Mouse (Mus musculus) midbrain, postnatal 0 days (tissue): ENCODE results near the gene Tiam1. TPM values are rescaled to one million over a fixed set of nuclear protein-coding genes. Genes with fewer than 3 reads are reported as not detected.
A peak's percentile ranks its signal among the peaks of the same experiment; 100 is the strongest.

Source experiments
- ATAC-seq: fragments of 200-750 bp; cut with Nextera tagmentation; 2 replicates; pipeline ENCODE4 v1.8.0; 2017; ENCODE audit warnings: moderate number of reproducible peaks, mild to moderate bottlenecking, moderate TSS enrichment, moderate library complexity; ENCODE audit not compliant: low FRiP score
- DNase-seq: peaks from one replicate; pipeline ENCODE4 v3.0.0-alpha.2; 2015; ENCODE audit warnings: low spot score
- H3K27ac ChIP-seq: fragments of 300-500 bp; sonication (generic); 2 replicates; pipeline ENCODE4 v1.5.1; 2014; ENCODE audit warnings: low read depth, mild to moderate bottlenecking, low read length, mixed read lengths
- H3K27me3 ChIP-seq: fragments of 300-500 bp; sonication (generic); 2 replicates; pipeline ENCODE4 v1.6.1; 2014; ENCODE audit warnings: low read length, control low read depth, mixed read lengths; ENCODE audit not compliant: insufficient read depth
- H3K36me3 ChIP-seq: fragments of 300-500 bp; sonication (generic); 2 replicates; pipeline ENCODE4 v1.6.1; 2014; ENCODE audit warnings: low read length, control low read depth, mixed read lengths; ENCODE audit not compliant: insufficient read depth
- H3K4me1 ChIP-seq: fragments of 300-500 bp; sonication (generic); 2 replicates; pipeline ENCODE4 v1.6.1; 2014; ENCODE audit warnings: mild to moderate bottlenecking, control low read depth, antibody characterized with exemption, low read length, mixed read lengths; ENCODE audit not compliant: insufficient read depth
- H3K4me2 ChIP-seq: fragments of 300-500 bp; sonication (generic); 2 replicates; pipeline ENCODE4 v1.6.1; 2014; ENCODE audit warnings: low read depth, mild to moderate bottlenecking, low read length, mixed read lengths; ENCODE audit not compliant: poor library complexity, severe bottlenecking
- H3K4me3 ChIP-seq: fragments of 300-500 bp; sonication (generic); 2 replicates; pipeline ENCODE4 v1.5.1; 2014; ENCODE audit warnings: low read depth, mild to moderate bottlenecking, low read length, moderate library complexity
- H3K9ac ChIP-seq: fragments of 300-500 bp; sonication (generic); replicated peaks from 2 replicates; pipeline ENCODE4 v1.6.1; 2014; ENCODE audit warnings: mild to moderate bottlenecking, low read length, moderate library complexity, mixed read lengths; ENCODE audit not compliant: poor library complexity, severe bottlenecking
- H3K9me3 ChIP-seq: fragments of 300-500 bp; sonication (generic); 2 replicates; pipeline ENCODE4 v1.6.1; 2016; ENCODE audit warnings: low read length, control low read depth
- CTCF ChIP-seq: IDR thresholded peaks from 2 replicates; pipeline ENCODE4 v1.5.1; 2016; ENCODE audit warnings: antibody characterized with exemption, mild to moderate bottlenecking
- WGBS: fragments of 180-500 bp; shearing (Covaris S2); extraction: QIAGEN DNeasy Blood & Tissue Kit; methylation state at CpG from one replicate; pipeline ENCODE4 v1.1.7; 2014; 5-methylcytosine and 5-hydroxymethylcytosine counted together
- polyA plus RNA-seq: library from polyadenylated mRNA; unstranded; fragments of >200 nt; fragmentation: Nextera tagmentation; extraction: Ambion mirVana; gene quantifications from 2 replicates; pipeline ENCODE4 v1.2.1, GENCODE M21; 2015
- total RNA-seq: library from RNA; depleted of rRNA; stranded (reverse); fragments of >200 nt; gene quantifications from 2 replicates; pipeline ENCODE4 v1.2.3, GENCODE M21; 2014

Gene Tiam1
- total and polyA plus RNA-seq, 2 experiments from 2014 or later = 17.6 to 26.9 TPM

- no peak for TF ChIP-seq CTCF
- 41% methylated on average over 26 of the region's 26 CpGs for WGBS
- no peaks in the 10 kb centered on the region for H3K27me3 ChIP-seq
- ATAC-seq (no peak), DNase-seq (no peak)
- H3K9ac ChIP-seq = 0 out of 2 replicates have a peak overlapping the region, but pooled peaks have one; percentile 19
- no peaks in the 10 kb centered on the region for H3K9me3 ChIP-seq
- H3K4me3 ChIP-seq = 0 out of 2 replicates have a peak overlapping the region, but pooled peaks have one; percentile 3
- peaks cover 6% of the 10 kb centered on the region; the same call in 1 of the 2 replicates for H3K4me1 ChIP-seq
- no peaks in the 10 kb centered on the region for H3K36me3 ChIP-seq
- no peak overlapping the region for H3K27ac ChIP-seq
- H3K4me2 ChIP-seq = peak overlapping the region; percentile 30
Observed at GRCm38 (mm10) chr16:89909393-89910068, 234.0 kb downstream of the Tiam1 start.

GRCm38 (mm10) chr16:89907651-89908050 lies 235.9 kb downstream of the Tiam1 start:
- Histone ChIP-seq H3K4me1 (no peaks in the 10 kb centered on the region), H3K36me3 (no peaks in the 10 kb centered on the region), H3K9ac (no peak overlapping the region), H3K4me3 (no peak overlapping the region), H3K27ac (no peak overlapping the region), H3K4me2 (no peak overlapping the region), H3K27me3 (no peaks in the 10 kb centered on the region), H3K9me3 (no peaks in the 10 kb centered on the region)
- WGBS = 50% methylated on average over 9 of the region's 9 CpGs
- TF ChIP-seq CTCF = no peak
- DNase-seq = no peak
- no peak for ATAC-seq

GRCm38 (mm10) chr16:89906909-89907308 lies 236.7 kb downstream of the Tiam1 start:
- Histone ChIP-seq H3K4me1 (no peaks in the 10 kb centered on the region), H3K9ac (no peak overlapping the region), H3K27ac (no peak overlapping the region), H3K36me3 (no peaks in the 10 kb centered on the region), H3K27me3 (no peaks in the 10 kb centered on the region), H3K4me2 (no peak overlapping the region), H3K9me3 (no peaks in the 10 kb centered on the region), H3K4me3 (no peak overlapping the region)
- no peak for DNase-seq
- TF ChIP-seq CTCF = no peak
- ATAC-seq = no peak
- WGBS = 85% methylated on average over 7 of the region's 7 CpGs

- 88% methylated on average over 1 of the region's 1 CpGs for WGBS
- H3K27ac ChIP-seq = no peak overlapping the region
- no peak for ATAC-seq
Observed at GRCm38 (mm10) chr16:89905730-89906305, 237.8 kb downstream of the Tiam1 start.

GRCm38 (mm10) chr16:89904121-89904520 lies 239.4 kb downstream of the Tiam1 start:
- no peak for ATAC-seq
- Histone ChIP-seq H3K9me3 (no peaks in the 10 kb centered on the region), H3K9ac (no peak overlapping the region), H3K36me3 (no peaks in the 10 kb centered on the region), H3K27me3 (no peaks in the 10 kb centered on the region), H3K4me2 (no peak overlapping the region), H3K4me3 (no peak overlapping the region), H3K4me1 (no peaks in the 10 kb centered on the region), H3K27ac (no peak overlapping the region)
- no peak for DNase-seq
- 96% methylated on average over 12 of the region's 12 CpGs for WGBS
- TF ChIP-seq CTCF = no peak

More at GRCm38 (mm10) chr16:89905730-89906305, 237.8 kb downstream of the Tiam1 start:
- H3K4me3 ChIP-seq = no peak overlapping the region
- no peak overlapping the region for H3K9ac ChIP-seq
- H3K4me2 ChIP-seq = no peak overlapping the region
- H3K4me1 ChIP-seq = no peaks in the 10 kb centered on the region
- H3K27me3 ChIP-seq = no peaks in the 10 kb centered on the region
- TF ChIP-seq CTCF = no peak
- H3K36me3 ChIP-seq = no peaks in the 10 kb centered on the region
- H3K9me3 ChIP-seq = no peaks in the 10 kb centered on the region
- no peak for DNase-seq

GRCm38 (mm10) chr16:89902578-89903304 lies 240.8 kb downstream of the Tiam1 start:
- no peak overlapping the region for H3K4me2 ChIP-seq
- no peaks in the 10 kb centered on the region for H3K36me3 ChIP-seq
- no peaks in the 10 kb centered on the region for H3K9me3 ChIP-seq
- WGBS = 95% methylated on average over 12 of the region's 12 CpGs
- peak; percentile 30; the same call in 1 of the 2 replicates for TF ChIP-seq CTCF
- no peaks in the 10 kb centered on the region for H3K27me3 ChIP-seq
- H3K27ac ChIP-seq = no peak overlapping the region
- no peaks in the 10 kb centered on the region for H3K4me1 ChIP-seq
- no peak overlapping the region for H3K9ac ChIP-seq
- DNase-seq (no peak), ATAC-seq (no peak)
- H3K4me3 ChIP-seq = no peak overlapping the region
